Mouse (Mus musculus) lung, adult 2 months (tissue): ENCODE data around the gene Kctd14.

Source experiments
- CTCF ChIP-seq: fragments of 200-500 bp; IDR thresholded peaks from 2 replicates; pipeline ENCODE4 v1.5.1; 2011; ENCODE audit warnings: mild to moderate bottlenecking, low read length, control low read depth; ENCODE audit not compliant: insufficient read depth
- POLR2A ChIP-seq: fragments of 200-500 bp; IDR thresholded peaks from 2 replicates; pipeline ENCODE4 v1.6.1; 2011; ENCODE audit warnings: low read depth, mild to moderate bottlenecking, control low read depth, low read length, borderline replicate concordance; ENCODE audit errors: extremely low read depth

DNA sequence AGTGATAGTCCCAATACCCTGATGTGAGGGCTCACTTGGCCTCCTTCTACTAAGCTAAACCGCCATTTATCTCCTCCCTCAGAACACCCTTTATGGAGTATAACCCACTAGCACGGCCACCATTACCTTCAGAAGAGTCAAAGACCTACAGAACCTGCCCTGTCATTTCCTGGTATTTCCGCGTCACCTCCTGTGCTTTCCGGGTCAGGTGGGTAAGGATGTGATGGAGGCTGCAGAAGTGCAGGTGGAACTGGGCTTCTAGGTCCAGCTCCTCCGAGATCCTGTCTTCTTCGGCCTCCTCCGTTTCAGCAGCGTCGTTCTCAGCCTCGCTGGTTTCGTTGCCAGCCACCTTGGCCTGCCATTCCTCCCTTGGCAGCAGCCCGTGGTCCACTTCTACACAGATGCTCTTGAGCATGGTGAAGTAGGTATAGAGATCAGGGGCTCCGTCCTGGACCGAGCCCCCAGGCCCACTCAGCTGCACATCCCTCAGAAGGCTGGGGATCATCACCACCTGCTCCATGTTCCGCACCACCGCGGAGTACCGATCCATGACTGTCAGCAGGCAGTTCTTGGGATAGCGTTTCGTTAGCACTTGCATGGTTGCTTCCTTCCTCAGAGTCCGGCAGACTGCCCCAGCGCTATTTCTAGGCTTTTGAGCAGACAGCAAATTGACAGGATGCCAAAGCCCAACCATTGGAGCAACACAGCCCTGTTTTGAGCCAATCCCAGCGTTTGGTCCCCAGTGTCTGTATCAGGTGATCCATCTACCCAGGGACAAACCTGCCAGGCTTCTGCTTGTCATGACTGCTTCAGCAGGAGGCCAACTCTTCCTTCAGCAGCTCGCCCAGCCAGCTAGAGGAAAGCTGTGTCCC lies 34.0 kb upstream of the Kctd14 start, which contains the start of gene Thrsp:
- TF ChIP-seq CTCF (no peak), POLR2A (0 out of 2 replicates have a peak, but pooled peaks have one; percentile 16)
